Mouse (Mus musculus) lung, postnatal 10 days (tissue): ENCODE measurements at regions not wholly inside any gene's neighbourhood (a gene's known extent, or its start where the extent isn't known, plus 50 kb on each side); places are given as distances from the start of the nearest gene placed in this dataset.
A peak's percentile ranks its signal among the peaks of the same experiment; 100 is the strongest.

Experiments
- DNase-seq: peaks from one replicate; pipeline ENCODE4 v3.0.0; 2021

DNA sequence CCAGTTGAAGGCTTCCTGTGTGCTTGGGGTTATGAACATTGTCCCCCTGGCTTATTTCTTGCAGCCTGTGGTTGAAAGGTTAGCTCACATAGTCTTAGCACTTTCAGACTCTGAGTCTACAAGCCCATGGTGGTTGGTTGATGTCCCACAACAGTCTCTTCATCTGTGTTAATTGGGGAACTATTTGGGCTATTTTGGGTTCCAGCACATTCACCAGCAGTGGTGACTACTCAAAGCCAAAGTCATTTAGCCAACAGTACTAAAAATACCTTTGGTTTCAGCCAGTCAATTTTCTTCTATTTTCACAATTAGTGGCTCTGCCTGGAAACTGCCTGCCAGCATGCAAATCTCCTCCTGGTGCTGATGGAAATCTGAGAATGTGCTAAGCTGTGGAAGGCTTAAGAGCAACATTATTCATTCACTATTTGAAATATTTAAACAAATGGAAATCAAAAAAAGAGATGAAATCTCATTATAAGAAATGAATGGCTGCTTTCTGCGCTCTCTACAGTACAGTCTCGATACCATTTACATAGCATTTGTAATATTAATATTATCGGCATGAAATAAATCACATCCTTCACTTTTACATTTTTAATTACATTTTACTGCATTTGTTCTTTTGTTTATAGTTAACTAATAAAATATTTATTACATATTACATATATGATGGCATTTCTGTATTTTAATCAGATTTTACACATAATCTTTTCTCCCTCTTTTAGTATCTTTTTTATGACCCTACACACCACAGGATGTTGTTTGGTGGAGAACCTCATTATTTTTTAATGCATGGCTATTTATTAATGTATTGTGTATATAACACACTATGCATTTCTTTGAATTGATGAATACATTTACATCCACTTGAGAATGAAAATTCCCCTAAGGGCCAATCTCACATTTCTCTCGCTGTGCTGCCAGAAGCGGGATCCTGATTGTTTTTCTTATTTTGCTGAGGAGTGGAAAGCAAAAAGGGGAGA lies 1023.5 kb downstream of the Car8 start:
- no peak for DNase-seq

- no peak for DNase-seq
Measured at GRCm38 (mm10) chr4:7206987-7207386, 1031.9 kb downstream of the Car8 start.

DNA sequence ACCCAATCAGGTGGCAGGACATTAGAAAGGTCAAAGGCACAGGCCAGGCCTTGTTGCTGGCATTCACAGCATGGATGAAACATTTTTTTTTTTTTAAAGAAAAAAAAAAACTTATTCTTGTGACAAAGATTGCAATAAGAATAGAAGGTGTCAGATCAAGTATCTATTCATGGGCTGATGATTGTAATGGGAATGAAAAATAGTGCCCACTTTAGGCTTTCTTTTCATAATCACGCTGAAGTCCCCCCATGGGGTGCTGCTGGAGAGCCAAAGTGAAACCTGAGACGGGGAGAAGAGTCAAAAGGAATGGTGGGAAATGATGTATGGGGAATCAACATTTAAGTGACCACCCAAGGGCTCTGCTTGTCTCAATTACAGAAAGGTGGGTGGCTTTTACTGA lies 1037.0 kb downstream of the Car8 start:
- no peak for DNase-seq

GRCm38 (mm10) chr4:7199941-7200340 lies 1038.9 kb downstream of the Car8 start:
- no peak for DNase-seq

DNA sequence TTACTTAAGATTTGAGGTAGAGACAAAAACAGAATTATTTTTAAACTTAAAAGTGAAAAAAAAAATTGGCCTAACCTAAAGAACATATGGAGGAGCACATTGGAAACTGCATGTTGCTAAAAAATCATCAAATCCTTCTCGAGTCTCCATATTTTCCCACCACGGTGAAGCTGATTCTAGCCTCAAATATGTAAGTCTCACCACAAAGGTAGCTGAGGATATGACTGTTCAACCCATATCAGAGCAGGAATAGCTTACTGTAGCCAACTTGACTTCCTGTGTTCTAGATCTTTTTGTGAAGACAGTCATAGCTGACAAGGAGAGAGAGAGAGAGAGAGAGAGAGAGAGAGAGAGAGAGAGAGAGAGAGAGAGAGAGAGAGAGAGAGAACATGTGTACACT lies 1039.8 kb downstream of the Car8 start:
- no peak for DNase-seq

DNA sequence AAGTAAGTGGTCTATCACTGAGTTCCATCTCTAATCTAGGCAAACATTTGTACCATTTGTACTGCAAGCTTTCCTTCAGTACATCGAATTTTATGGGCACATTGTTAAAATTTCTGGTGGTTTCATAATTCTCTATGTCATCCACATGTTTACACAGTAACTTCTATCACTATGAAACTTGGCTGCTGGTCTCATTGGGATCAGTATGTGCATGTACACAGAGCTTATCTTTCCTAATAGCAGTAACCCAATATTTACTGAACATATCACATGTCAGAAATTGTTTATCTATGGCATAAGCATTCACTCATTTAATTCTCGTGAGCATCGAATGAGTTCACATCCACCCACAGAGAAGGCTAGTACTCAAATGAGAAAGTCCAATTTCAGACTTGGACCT lies 1042.3 kb downstream of the Car8 start:
- DNase-seq: no peak

DNA sequence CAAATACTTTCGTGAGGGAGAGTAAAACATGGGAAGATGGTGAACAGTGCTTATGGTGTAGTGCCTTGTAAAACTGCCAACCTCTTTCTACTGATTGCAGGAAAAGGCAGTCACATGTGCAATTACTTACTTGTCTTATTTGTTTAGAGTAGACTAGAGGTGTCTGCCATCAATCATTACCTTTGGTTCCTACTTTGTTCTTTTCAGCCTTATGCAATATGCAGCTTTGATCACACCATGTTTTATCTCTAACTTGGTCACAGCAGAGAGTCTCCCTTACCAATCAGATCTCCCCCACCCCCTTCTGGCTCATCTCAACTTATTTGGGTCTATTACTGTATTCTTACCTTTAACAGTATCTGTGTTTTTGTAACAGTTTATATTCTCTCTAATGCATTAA lies 1043.2 kb downstream of the Car8 start:
- no peak for DNase-seq

- DNase-seq: no peak
Measured at GRCm38 (mm10) chr4:7191912-7192311, 1046.9 kb downstream of the Car8 start.

- no peak for DNase-seq
Measured at GRCm38 (mm10) chr4:7191228-7191627, 1047.6 kb downstream of the Car8 start.

GRCm38 (mm10) chr4:7175030-7175429 lies 1063.8 kb downstream of the Car8 start:
- DNase-seq: no peak

DNA sequence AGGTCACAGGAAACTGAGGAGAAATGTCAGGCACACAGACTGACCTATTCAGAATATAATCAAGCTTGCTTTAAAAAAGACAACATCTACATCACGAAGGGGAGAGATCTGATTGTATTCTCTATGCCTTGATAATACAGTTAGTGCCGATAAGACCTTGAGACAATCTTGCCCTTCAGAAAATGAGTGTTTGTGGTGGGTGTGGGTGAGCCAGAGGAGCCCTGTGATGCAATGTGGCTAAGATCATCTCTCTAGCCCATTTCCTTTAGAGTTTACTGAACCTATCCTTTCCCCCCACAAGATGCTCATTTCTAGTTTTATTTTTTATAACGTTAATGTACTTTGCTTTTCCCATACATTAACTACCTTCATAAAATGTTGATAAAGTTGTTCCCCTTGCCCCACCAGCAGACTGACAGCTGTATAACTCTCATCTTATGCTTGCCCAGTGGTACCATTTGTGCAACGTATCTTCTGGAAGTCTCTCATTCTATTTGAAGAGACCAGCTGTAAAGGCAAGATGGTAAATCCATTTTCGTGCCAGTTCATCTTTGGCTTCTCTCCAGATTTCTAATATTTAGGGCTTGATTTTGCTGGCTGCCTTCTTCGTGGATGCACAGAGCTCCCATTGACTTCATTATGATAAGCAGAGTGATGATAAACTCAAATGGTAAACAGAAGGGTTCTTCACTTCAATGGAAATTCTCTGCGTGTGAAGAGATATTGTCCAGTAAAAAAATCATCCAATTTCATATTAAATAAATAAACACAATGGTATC lies 1066.1 kb downstream of the Car8 start:
- no peak for DNase-seq

- no peak for DNase-seq
Measured at GRCm38 (mm10) chr4:7171637-7172417, 1067.0 kb downstream of the Car8 start.

DNA sequence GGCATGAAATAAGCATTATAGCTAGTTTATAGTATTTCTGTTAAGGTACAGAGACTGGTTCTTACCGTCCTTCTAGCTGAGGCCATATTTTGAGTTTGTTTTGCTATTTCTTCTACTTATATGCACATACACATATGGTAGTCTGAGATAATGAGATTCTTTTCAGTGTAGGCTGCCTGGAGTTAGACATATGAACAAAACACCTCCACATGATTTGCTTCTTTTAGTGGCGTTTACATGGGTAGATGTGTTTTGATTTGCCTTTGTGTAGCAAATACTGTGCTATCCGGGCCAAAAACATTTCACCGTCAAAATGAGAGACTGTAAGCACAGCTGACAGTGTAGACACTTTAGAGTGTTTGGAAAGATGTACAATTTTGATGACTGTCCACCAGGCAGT lies 1077.4 kb downstream of the Car8 start:
- DNase-seq: no peak

DNA sequence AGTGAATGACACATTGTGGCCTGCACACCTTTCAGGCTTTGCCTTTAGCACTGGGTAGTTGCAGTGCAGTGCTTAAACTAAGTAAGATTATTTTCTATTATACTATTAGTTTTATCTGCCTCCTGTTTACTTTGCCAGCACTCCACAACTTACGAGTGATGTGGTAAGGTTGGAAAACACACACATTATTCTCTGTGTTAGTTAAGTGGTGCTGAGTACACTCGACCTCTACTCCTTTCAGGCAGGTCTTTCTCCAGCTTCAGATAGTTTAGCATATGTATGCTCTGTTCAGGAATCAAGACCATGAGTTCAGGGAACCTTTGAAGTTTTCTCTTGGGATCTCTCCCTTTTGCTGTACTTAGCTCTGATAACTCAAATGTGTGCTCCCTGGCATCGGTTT lies 1081.0 kb downstream of the Car8 start:
- DNase-seq: no peak

DNA sequence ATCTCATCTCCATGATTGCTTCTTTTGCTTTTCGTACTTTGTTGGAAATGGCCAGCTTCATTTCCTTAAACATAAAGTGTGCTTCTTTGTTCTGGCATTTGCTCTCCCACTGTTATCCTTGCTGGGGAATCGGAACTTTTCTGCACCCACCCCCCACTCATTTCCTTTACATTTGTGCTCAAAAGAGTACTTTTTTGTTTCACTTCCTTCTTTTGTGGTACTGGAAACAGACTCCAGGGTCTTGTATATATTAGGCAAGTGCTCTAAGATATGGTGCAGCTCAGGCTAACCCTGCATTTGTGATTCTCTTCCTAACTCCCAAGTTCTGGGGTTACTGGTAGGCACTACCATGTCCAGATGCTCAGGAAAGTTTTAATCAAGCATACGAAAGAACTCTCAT lies 1084.6 kb downstream of the Car8 start:
- DNase-seq: no peak

DNA sequence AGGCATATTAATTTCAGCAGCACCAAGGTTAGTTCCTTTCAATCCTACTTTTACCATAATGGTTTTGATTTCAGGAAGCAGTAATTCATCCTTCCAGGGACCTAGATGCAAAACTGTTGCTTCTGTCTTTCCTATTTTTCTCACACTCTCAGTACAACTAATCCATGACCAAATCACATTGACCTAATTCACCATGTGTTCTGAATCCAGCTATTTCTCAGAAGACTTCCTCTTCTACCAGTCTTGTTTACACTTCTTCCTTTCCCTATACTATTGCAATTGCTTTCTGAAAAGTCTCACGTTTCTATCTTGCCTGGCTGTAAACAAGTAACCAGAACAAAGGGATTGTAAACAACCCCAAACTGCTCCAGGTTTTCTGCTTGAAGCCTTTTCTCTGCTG lies 1085.0 kb downstream of the Car8 start:
- DNase-seq: no peak

DNA sequence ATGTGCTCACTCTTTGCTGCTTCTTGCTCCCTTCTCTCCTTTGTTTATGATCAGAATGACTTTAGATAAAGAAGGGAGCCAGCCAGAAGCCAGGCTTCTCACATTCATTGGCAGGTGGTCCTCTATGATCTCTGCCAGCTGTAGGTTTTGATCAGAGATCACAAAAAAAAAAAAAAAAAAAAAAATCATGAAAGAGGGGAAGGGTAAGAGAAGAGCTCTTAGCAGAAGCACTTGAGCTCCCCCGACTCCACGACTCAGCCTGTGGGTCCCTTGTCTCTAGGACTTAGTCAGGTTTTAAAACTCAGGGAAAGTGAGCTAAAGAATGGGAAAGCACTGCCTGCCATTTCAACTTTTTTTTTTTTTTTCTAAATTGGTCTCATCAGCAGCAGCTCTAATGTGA lies 1093.1 kb downstream of the Car8 start:
- no peak for DNase-seq

- DNase-seq: no peak
Measured at GRCm38 (mm10) chr4:7144215-7144614, 1094.6 kb downstream of the Car8 start.

GRCm38 (mm10) chr4:7143676-7144075 lies 1095.2 kb downstream of the Car8 start:
- no peak for DNase-seq

DNA sequence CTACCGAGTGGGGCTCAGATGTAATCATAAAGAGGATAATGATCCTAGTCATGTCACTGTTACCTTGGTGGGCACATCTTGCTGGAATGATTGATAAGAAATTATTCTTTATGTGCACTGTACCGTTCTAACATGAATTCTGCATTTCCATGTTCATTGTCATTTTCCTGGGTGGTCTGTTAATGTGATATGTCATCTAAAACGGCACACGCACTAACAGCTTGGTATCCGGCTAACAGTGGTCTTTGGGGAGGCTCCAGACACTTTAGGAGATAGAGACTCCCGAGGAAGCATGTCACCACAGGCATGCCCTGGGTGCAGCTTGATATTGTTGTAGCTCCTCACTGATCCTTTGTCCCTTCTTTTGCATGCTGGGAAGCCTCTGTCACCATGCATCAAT lies 1096.1 kb downstream of the Car8 start:
- DNase-seq: no peak

DNA sequence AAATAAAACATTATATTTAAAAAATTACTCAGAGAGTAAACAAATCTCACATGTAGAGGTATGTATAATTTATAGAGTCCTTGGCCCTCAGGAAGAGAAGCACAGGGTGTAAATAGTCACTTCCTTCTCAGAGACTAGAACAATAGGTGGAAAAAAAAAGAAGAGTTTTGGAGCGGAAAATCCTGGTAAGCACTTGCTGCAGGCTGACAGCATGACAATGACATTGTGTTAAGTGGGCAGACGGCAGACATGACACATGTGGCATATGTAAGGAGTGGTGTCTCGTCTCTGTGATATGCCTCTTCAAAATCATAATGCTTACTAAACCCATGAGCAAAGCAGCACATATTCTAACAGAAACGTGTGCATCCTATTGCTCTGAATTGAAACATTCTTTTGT lies 1126.7 kb downstream of the Car8 start:
- peak; percentile 20 for DNase-seq

GRCm38 (mm10) chr4:7092957-7093356 lies 1145.9 kb downstream of the Car8 start:
- DNase-seq: peak; percentile 5

GRCm38 (mm10) chr4:7091201-7091814 lies 1147.5 kb downstream of the Car8 start:
- DNase-seq: no peak
